8 mouse cellular contexts compared by ENCODE assay signal in the genomic region with DNA sequence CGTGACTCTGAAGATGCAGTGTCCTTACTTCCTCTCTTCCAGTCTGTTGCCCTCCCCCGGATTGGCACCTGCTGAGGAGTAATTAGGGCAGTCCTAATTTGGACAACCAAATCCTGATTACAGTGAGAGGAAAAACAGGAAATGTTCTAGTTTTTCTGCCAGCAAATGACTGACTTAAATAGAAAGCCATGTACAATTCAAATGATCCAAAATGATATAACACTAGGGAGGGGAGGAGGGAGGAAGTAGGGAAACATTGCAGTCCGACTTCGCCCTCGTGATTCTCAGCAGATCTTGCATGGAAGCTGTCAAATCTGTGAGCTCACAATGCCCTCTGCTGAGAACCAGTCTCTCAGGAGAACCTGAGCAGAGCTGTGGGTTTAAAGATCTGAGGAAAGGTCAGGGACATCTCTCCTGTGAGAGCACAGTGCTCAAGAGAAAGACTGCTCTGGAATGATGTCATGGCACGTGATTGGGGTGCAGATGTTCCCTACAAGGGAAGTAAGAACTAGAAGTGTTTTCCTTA.
DNase-seq lines count a peak whose midpoint lies in the region; TF ChIP-seq lines count a peak whose summit lies in the region.

No protein-coding gene starts in this region.

- H3K4me3 ChIP-seq in lung, adult 2 months (replicated peaks; ENCODE audit: extremely low read depth, low read depth, low read length), result no peak overlapping the region
- no peak overlapping the region for H3K4me3 ChIP-seq in olfactory bulb, adult 2 months (ENCODE audit: insufficient read depth, low read depth, low read length)

- TF ChIP-seq POLR2A in lung, adult 2 months (IDR thresholded peaks at IDR 0.05; ENCODE audit: borderline replicate concordance, extremely low read depth, low read depth, low read length), result no peak
- TF ChIP-seq POLR2A in olfactory bulb, adult 2 months (IDR thresholded peaks at IDR 0.05; ENCODE audit: insufficient read depth, low read depth, low read length), result no peak

- TF ChIP-seq CTCF in lung, adult 2 months (IDR thresholded peaks at IDR 0.05; ENCODE audit: insufficient read depth, low read length), result no peak
- TF ChIP-seq CTCF in olfactory bulb, adult 2 months (IDR thresholded peaks at IDR 0.05; ENCODE audit: insufficient read depth, low read depth, low read length), result no peak

- peak; percentile 8 for DNase-seq in lung, postnatal 14 days
- no peak for DNase-seq in lung, adult 2 months
- DNase-seq in cerebellum, adult 11-12 months, result peak; percentile 89
- DNase-seq in heart, postnatal 25 days (ENCODE audit: low spot score), result peak; percentile 18
- no peak for DNase-seq in ovary, adult 18-20 months (ENCODE audit: low spot score)
- DNase-seq in ovary, postnatal 36 days (ENCODE audit: low spot score), result no peak
- no peak for DNase-seq in adipocyte (ENCODE audit: low spot score)

- WGBS in lung, adult 2 months, result 41% methylated on average over 6 of the region's 6 CpGs
- WGBS in olfactory bulb, adult 2 months, result 21% methylated on average over 6 of the region's 6 CpGs

- intact Hi-C loops in heart, postnatal 25 days (cut with DNase I), result no loop called here

- H3K4me1 ChIP-seq in lung, adult 2 months (ENCODE audit: control insufficient read depth, insufficient read depth, low read length), result no peaks in the 10 kb centered on the region; the same call in 1 of the 2 replicates
- peaks cover 13% of the 10 kb centered on the region for H3K4me1 ChIP-seq in olfactory bulb, adult 2 months (ENCODE audit: control insufficient read depth, insufficient read depth, low read length)

- peak overlapping the region; percentile 67; the same call in 1 of the 2 replicates for H3K27ac ChIP-seq in olfactory bulb, adult 2 months (ENCODE audit: insufficient read depth, low read depth, low read length)

Comparison
In these comparisons a context has a peak if more than half of its experiments do, and no peak if none do; other contexts are left out.
1. DNase-seq: peak in lung, postnatal 14 days (single experiment), cerebellum, adult 11-12 months (single experiment) and heart, postnatal 25 days (single experiment); none in lung, adult 2 months (single experiment), ovary, adult 18-20 months (single experiment), ovary, postnatal 36 days (single experiment) and adipocyte (single experiment).